Mouse (Mus musculus) heart, embryonic 11.5 days (tissue): Measurements from ENCODE around the gene Abhd14a. TPM values are rescaled to one million over a fixed set of nuclear protein-coding genes. Genes with fewer than 3 reads are reported as not detected.

Experiments
- ATAC-seq: fragments of 200-750 bp; cut with Nextera tagmentation; replicated peaks from 2 replicates; pipeline ENCODE4 v1.8.0; 2017; ENCODE audit warnings: moderate library complexity; ENCODE audit not compliant: insufficient number of reproducible peaks, low FRiP score, low TSS enrichment
- H3K27ac ChIP-seq: fragments of 300-500 bp; sonication (generic); 2 replicates; pipeline ENCODE4 v1.5.1; 2014; ENCODE audit warnings: mild to moderate bottlenecking, low read depth, low read length
- H3K27me3 ChIP-seq: fragments of 300-500 bp; sonication (generic); 2 replicates; pipeline ENCODE4 v1.6.1; 2014; ENCODE audit warnings: mild to moderate bottlenecking, low read length, mixed read lengths; ENCODE audit not compliant: control insufficient read depth, insufficient read depth
- H3K36me3 ChIP-seq: fragments of 300-500 bp; sonication (generic); 2 replicates; pipeline ENCODE4 v1.6.1; 2014; ENCODE audit warnings: mild to moderate bottlenecking, low read length, moderate library complexity, mixed read lengths; ENCODE audit not compliant: control insufficient read depth, insufficient read depth
- H3K4me1 ChIP-seq: fragments of 300-500 bp; sonication (generic); 2 replicates; pipeline ENCODE4 v1.6.1; 2014; ENCODE audit warnings: low read length; ENCODE audit not compliant: control insufficient read depth, insufficient read depth
- H3K4me2 ChIP-seq: fragments of 300-500 bp; sonication (generic); 2 replicates; pipeline ENCODE4 v1.6.1; 2014; ENCODE audit warnings: mild to moderate bottlenecking, moderate library complexity
- H3K4me3 ChIP-seq: fragments of 300-500 bp; sonication (generic); 2 replicates; pipeline ENCODE4 v1.5.1; 2014; ENCODE audit warnings: low read depth, low read length
- H3K9ac ChIP-seq: fragments of 300-500 bp; sonication (generic); 2 replicates; pipeline ENCODE4 v1.6.1; 2014; ENCODE audit warnings: mild to moderate bottlenecking, low read depth, low read length, moderate library complexity
- H3K9me3 ChIP-seq: fragments of 300-500 bp; sonication (generic); replicated peaks from 2 replicates; pipeline ENCODE4 v1.6.1; 2016; ENCODE audit warnings: low read length; ENCODE audit not compliant: control insufficient read depth
- WGBS: fragments of 180-500 bp; shearing (Covaris S2); extraction: QIAGEN DNeasy Blood & Tissue Kit; methylation state at CpG from one replicate; pipeline ENCODE4 v1.1.7; 2014; ENCODE audit not compliant: insufficient replicate concordance; 5-methylcytosine and 5-hydroxymethylcytosine counted together
- polyA plus RNA-seq: library from polyadenylated mRNA; unstranded; fragments of >200 nt; fragmentation: Nextera tagmentation; extraction: Ambion mirVana; gene quantifications from 2 replicates; pipeline ENCODE4 v1.2.1, GENCODE M21; 2014

Gene Abhd14a
- polyA plus RNA-seq, 1 experiment from 2014 or later: 41.9 TPM

DNA sequence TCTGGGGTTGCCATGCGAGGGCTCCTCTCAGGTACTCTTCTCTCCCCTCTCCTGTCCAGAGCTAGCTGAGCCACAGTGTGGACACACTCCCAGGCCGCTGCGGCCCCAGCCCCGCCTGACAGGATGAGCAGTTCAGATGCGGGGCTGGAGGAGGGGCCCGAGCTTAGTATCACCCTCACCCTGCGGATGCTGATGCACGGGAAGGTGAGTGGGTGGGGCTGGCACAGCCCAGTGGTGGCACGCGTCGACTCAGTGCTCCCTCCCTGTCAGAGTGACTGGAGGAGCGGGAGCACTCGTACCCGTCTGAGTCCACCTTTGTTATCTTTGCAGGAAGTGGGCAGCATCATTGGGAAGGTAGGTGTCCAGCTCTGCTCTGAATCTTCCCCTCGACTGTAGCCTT is 12.5 kb upstream of the Abhd14a start:
- Histone ChIP-seq H3K27me3 (peaks cover 5% of the 10 kb centered on the region; the same call in 1 of the 2 replicates), H3K4me1 (peaks cover 43% of the 10 kb centered on the region), H3K9me3 (no peaks in the 10 kb centered on the region), H3K36me3 (peaks cover 10% of the 10 kb centered on the region), H3K9ac (no peak overlapping the region), H3K4me2 (no peak overlapping the region), H3K27ac (no peak overlapping the region), H3K4me3 (no peak overlapping the region)
- 74% methylated on average over 15 of the region's 15 CpGs for WGBS
- no peak for ATAC-seq

DNA sequence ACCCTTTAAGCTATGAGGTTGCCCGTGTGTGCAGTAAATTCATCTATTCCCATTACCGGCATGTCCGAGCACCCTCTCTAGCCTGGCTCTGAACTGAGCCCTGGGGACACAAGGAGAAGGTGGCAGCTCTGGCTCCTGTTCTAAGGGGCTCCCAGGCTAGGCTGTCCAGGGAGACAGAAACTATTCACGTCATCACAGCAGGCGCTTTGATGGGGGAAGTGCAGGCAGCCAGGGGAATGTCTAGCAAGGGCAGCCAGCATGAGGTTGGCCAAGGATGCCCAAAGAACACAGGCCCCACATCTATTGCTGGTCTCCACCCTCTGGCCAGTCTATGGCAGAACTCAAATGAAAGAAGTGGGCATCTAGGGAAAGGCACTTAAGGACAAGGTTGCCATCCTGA is 10.4 kb upstream of the Abhd14a start:
- 76% methylated on average over 5 of the region's 5 CpGs for WGBS
- H3K4me3 ChIP-seq: no peak overlapping the region
- H3K9me3 ChIP-seq: no peaks in the 10 kb centered on the region
- peaks cover 6% of the 10 kb centered on the region; the same call in 1 of the 2 replicates for H3K36me3 ChIP-seq
- no peaks in the 10 kb centered on the region for H3K27me3 ChIP-seq
- 0 out of 2 replicates have a peak overlapping the region, but pooled peaks have one; percentile 18 for H3K27ac ChIP-seq
- H3K9ac ChIP-seq: 0 out of 2 replicates have a peak overlapping the region, but pooled peaks have one; percentile 28
- peaks cover 44% of the 10 kb centered on the region for H3K4me1 ChIP-seq
- no peak overlapping the region for H3K4me2 ChIP-seq
- ATAC-seq: no peak

DNA sequence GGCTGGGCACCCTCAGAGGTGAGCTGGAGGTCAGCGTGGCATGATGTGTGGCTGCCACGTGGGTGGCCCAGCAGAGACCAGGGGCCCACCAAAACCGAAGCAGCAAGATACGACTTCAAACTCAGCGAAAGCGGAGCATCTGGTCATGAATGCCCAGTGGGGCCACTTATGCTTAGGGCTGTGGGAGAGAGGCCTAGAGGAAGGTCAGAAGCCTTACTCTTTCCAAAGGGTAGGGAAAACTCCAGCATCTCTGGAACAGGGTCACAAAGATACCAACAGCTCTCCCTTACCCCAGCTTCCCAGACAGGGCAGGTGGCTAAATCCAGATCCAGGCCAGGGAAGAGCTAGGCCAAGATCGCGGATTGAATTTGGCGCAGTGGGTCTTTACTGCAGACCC is 9.7 kb upstream of the Abhd14a start:
- Histone ChIP-seq H3K9ac (peak overlapping the region; percentile 52; the same call in 1 of the 2 replicates), H3K36me3 (peaks cover 6% of the 10 kb centered on the region; the same call in 1 of the 2 replicates), H3K9me3 (no peaks in the 10 kb centered on the region), H3K27me3 (peaks cover 3% of the 10 kb centered on the region; the same call in 1 of the 2 replicates), H3K4me1 (peaks cover 52% of the 10 kb centered on the region), H3K27ac (peak overlapping the region; percentile 18), H3K4me3 (no peak overlapping the region), H3K4me2 (peak overlapping the region; percentile 96)
- no peak for ATAC-seq
- WGBS: 61% methylated on average over 9 of the region's 9 CpGs

GRCm38 (mm10) chr9:106456325-106457162 is 9.1 kb upstream of the Abhd14a start:
- WGBS: 41% methylated on average over 15 of the region's 15 CpGs

GRCm38 (mm10) chr9:106454888-106455681 is 7.6 kb upstream of the Abhd14a start:
- Histone ChIP-seq H3K27me3 (peaks cover 7% of the 10 kb centered on the region), H3K36me3 (peaks cover 3% of the 10 kb centered on the region; the same call in 1 of the 2 replicates), H3K4me2 (peak overlapping the region; percentile 96), H3K27ac (peak overlapping the region; percentile 91), H3K9ac (peak overlapping the region; percentile 92), H3K4me1 (peaks cover 64% of the 10 kb centered on the region), H3K4me3 (peak overlapping the region; percentile 77), H3K9me3 (no peaks in the 10 kb centered on the region)
- 0 out of 2 replicates have a peak, but pooled peaks have one; percentile 7 for ATAC-seq
- 1% methylated on average over 16 of the region's 17 CpGs for WGBS

More at GRCm38 (mm10) chr9:106456325-106457162, 9.1 kb upstream of the Abhd14a start:
- Histone ChIP-seq H3K4me1 (peaks cover 52% of the 10 kb centered on the region), H3K9me3 (no peaks in the 10 kb centered on the region), H3K4me3 (peak overlapping the region; percentile 77; the same call in 1 of the 2 replicates), H3K27ac (peak overlapping the region; percentile 18), H3K9ac (peak overlapping the region; percentile 52; the same call in 1 of the 2 replicates), H3K36me3 (peaks cover 6% of the 10 kb centered on the region; the same call in 1 of the 2 replicates), H3K27me3 (peaks cover 7% of the 10 kb centered on the region), H3K4me2 (peak overlapping the region; percentile 96)
- no peak for ATAC-seq

DNA sequence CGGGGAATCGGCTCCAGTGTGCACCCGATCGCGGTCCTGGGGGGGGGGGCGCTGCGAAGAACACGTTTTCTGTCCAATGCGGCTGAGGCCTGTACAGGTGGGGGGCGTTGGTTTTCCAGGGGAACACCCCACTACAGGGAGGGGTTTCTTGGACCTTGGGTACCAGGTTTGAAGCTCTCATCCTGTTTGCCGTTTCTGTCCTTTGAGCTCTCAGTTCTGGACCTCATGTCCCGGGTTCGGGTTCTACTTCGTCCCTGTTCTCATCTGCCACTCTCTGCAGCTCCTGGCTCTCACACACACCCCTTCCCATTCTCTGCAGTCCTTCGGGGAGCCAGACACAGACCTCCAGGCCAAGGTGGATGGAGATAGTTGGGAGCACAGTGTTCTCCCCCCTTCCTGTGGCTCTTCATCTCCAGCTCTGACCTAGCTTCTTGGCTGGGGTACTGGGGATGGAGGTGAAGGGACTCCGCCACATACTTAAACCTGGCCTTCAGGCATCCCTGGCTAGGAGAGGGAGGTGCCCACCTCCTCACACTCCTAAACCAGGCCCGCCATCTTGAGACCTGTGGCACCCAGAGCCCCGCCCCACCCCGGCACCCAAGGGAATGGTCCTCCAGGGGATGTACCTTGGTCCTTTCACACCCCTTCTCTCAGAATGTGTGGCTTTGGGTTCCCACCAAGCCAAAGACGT is 6.7 kb upstream of the Abhd14a start:
- Histone ChIP-seq H3K27ac (peak overlapping the region; percentile 91), H3K36me3 (no peaks in the 10 kb centered on the region; the same call in 1 of the 2 replicates), H3K9ac (peak overlapping the region; percentile 92), H3K9me3 (no peaks in the 10 kb centered on the region), H3K4me3 (peak overlapping the region; percentile 77), H3K4me1 (peaks cover 66% of the 10 kb centered on the region), H3K4me2 (peak overlapping the region; percentile 96), H3K27me3 (peaks cover 7% of the 10 kb centered on the region)
- 0 out of 2 replicates have a peak, but pooled peaks have one; percentile 0 for ATAC-seq
- WGBS: 3% methylated on average over 13 of the region's 20 CpGs

GRCm38 (mm10) chr9:106453271-106454070 is 6.0 kb upstream of the Abhd14a start, which contains the start of gene Pcbp4:
Gene Pcbp4 (plus strand): TSS chr9:106453291.
- peak within 1 kb of the TSS; percentile 91 for H3K27ac ChIP-seq
- peaks cover 70% of the 10 kb centered on the region for H3K4me1 ChIP-seq
- peaks cover 7% of the 10 kb centered on the region for H3K27me3 ChIP-seq
- H3K9ac ChIP-seq: peak within 1 kb of the TSS; percentile 92
- H3K4me3 ChIP-seq: peak within 1 kb of the TSS; percentile 77
- ATAC-seq: peak; percentile 76
- H3K36me3 ChIP-seq: no peaks in the 10 kb centered on the region; the same call in 1 of the 2 replicates
- H3K9me3 ChIP-seq: no peaks in the 10 kb centered on the region
- peak within 1 kb of the TSS; percentile 96 for H3K4me2 ChIP-seq
- WGBS: under 1% methylated on average over 42 of the region's 74 CpGs
